Mouse (Mus musculus) lung, embryonic 16.5 days (tissue): Measurements from ENCODE around the gene Ulk3. TPM values are rescaled to one million over a fixed set of nuclear protein-coding genes. Genes with fewer than 3 reads are reported as not detected.

Source experiments
- ATAC-seq: fragments of 200-750 bp; cut with Nextera tagmentation; 2 replicates; pipeline ENCODE4 v1.8.0; 2017; ENCODE audit warnings: low read depth, mild to moderate bottlenecking, moderate library complexity
- H3K27ac ChIP-seq: fragments of 300-500 bp; sonication (generic); 2 replicates; pipeline ENCODE4 v1.5.1; 2014; ENCODE audit warnings: mild to moderate bottlenecking, control low read depth, low read length
- H3K27me3 ChIP-seq: fragments of 300-500 bp; sonication (generic); 2 replicates; pipeline ENCODE4 v1.6.1; 2014; ENCODE audit warnings: low read depth, low read length, mixed read lengths; ENCODE audit not compliant: control insufficient read depth, insufficient read depth
- H3K36me3 ChIP-seq: fragments of 300-500 bp; sonication (generic); 2 replicates; pipeline ENCODE4 v1.6.1; 2014; ENCODE audit warnings: low read length; ENCODE audit not compliant: control insufficient read depth, insufficient read depth
- H3K4me1 ChIP-seq: fragments of 300-500 bp; sonication (generic); replicated peaks from 2 replicates; pipeline ENCODE4 v1.6.1; 2014; ENCODE audit warnings: low read length, mixed read lengths; ENCODE audit not compliant: control insufficient read depth, insufficient read depth
- H3K4me2 ChIP-seq: fragments of 300-500 bp; sonication (generic); 2 replicates; pipeline ENCODE4 v1.6.1; 2014; ENCODE audit warnings: low read depth, low read length, control low read depth
- H3K4me3 ChIP-seq: fragments of 300-500 bp; sonication (generic); 2 replicates; pipeline ENCODE4 v1.5.1; 2014; ENCODE audit warnings: mild to moderate bottlenecking, low read length, control low read depth
- H3K9ac ChIP-seq: fragments of 300-500 bp; sonication (generic); 2 replicates; pipeline ENCODE4 v1.6.1; 2014; ENCODE audit warnings: low read length, control low read depth
- H3K9me3 ChIP-seq: fragments of 300-500 bp; sonication (generic); 2 replicates; pipeline ENCODE4 v1.6.1; 2016; ENCODE audit warnings: low read length; ENCODE audit not compliant: control insufficient read depth
- WGBS: fragments of 180-500 bp; shearing (Covaris S2); extraction: QIAGEN DNeasy Blood & Tissue Kit; methylation state at CpG from one replicate; pipeline ENCODE4 v1.1.7; 2014; 5-methylcytosine and 5-hydroxymethylcytosine counted together
- polyA plus RNA-seq: library from polyadenylated mRNA; unstranded; fragments of >200 nt; fragmentation: Nextera tagmentation; extraction: Ambion mirVana; gene quantifications from 2 replicates; pipeline ENCODE4 v1.2.1, GENCODE M21; 2015

The Ulk3 gene
- polyA plus RNA-seq, 1 experiment from 2014 or later, result 17.9 TPM

DNA sequence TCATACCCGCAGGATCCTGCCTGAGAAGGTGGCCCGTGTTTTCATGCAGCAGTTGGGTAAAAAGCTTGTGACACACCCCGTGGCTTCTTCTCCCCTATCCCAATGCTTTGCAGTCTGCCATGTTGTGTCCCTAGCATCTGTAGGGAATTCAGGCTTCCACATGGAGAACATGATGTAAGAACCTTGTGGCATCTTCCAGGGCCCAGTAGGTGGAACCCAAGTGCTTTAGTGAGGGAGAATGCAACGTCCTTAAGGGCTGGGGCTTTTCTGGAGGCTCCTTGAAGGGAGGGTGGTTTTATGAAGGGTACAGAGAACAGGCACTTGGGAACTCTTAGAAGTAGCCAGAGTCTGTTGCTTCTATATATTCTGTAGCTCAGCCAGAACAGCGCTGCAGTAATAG is 1.5 kb downstream of the Ulk3 start:
- no peak overlapping the region for H3K9ac ChIP-seq
- no peak for ATAC-seq
- no peaks in the 10 kb centered on the region for H3K27me3 ChIP-seq
- H3K4me3 ChIP-seq, result no peak overlapping the region
- H3K27ac ChIP-seq, result no peak overlapping the region
- H3K4me2 ChIP-seq, result no peak overlapping the region
- peaks cover 14% of the 10 kb centered on the region for H3K4me1 ChIP-seq
- no peaks in the 10 kb centered on the region for H3K9me3 ChIP-seq
- 42% methylated on average over 5 of the region's 5 CpGs for WGBS
- peaks cover 8% of the 10 kb centered on the region; the same call in 1 of the 2 replicates for H3K36me3 ChIP-seq

DNA sequence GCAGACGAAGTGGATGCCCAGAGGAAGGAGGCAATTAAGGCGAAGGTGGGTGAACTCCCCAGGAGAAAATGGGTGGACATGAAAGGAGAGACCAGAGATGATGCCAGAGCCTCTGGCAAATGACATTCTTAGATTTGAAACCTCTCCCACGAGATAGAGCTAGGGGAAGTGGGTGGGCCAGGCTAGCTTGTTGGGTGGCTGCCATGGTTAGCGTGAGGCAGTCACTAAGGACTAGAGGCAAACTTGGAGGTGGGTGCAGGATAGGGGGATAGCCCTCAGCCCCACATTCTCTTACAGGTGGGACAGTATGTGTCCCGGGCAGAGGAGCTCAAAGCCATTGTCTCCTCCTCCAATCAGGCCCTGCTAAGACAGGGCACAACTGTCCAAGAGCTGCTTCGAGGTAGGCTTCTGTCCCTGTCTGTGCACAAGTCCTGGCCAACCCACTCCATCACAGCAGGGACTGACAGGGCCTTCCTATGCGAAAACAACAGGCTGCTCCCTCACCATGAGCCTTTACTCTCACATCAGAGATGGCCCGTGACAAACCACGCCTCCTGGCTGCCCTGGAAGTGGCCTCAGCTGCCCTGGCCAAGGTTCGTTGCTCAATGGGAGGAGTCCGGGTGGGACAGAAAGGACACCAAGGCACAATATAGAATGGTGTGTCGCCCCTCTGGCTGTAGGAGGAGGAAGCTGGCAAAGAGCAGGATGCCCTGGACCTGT is 4.4 kb downstream of the Ulk3 start:
- H3K4me2 ChIP-seq, result no peak overlapping the region
- WGBS, result 59% methylated on average over 12 of the region's 12 CpGs
- no peak overlapping the region for H3K9ac ChIP-seq
- no peak overlapping the region for H3K4me3 ChIP-seq
- H3K36me3 ChIP-seq, result peaks cover 4% of the 10 kb centered on the region; the same call in 1 of the 2 replicates
- H3K27me3 ChIP-seq, result no peaks in the 10 kb centered on the region
- H3K9me3 ChIP-seq, result no peaks in the 10 kb centered on the region
- ATAC-seq, result no peak
- H3K4me1 ChIP-seq, result peaks cover 15% of the 10 kb centered on the region
- H3K27ac ChIP-seq, result no peak overlapping the region

DNA sequence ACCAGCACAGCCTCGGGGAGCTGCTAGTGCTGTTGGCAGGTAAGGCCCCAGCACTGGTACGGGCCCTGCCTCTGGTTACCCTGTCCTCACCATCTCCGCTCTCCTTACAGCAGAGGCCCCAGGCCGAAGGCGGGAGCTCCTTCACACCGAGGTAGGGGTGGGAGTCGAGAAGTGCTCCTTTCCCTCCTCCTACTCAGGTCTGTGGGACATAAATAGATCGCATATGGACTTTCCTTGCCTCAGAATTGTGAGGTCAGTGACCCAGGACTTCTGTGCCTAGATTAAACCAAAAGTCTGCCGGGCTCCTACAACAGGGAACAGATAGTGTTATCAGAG is 4.9 kb downstream of the Ulk3 start:
- Histone ChIP-seq H3K9me3 (no peaks in the 10 kb centered on the region), H3K27me3 (no peaks in the 10 kb centered on the region), H3K9ac (no peak overlapping the region), H3K4me3 (no peak overlapping the region), H3K4me2 (no peak overlapping the region), H3K4me1 (peaks cover 10% of the 10 kb centered on the region), H3K27ac (no peak overlapping the region), H3K36me3 (peaks cover 4% of the 10 kb centered on the region; the same call in 1 of the 2 replicates)
- no peak for ATAC-seq
- WGBS, result 77% methylated on average over 9 of the region's 9 CpGs

DNA sequence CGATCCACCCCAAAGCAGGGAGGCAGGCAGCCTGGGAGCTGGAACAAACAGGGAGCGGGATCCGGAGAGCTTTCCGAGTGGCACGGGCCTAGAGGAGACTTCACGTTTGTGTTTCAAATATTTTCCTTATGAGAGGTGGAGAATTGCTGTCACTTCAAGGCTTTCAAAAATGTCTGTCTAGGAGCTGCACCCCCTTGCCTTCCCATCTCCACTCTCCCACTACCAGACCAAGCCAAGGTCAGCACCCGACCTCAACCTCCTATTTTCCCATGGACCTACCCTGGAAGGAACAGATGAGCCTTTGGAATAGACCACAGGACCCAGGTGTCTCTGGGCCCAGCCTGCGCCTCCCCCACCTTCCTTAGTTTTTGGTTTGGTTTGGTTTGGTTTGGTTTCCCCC is 8.0 kb downstream of the Ulk3 start:
- no peaks in the 10 kb centered on the region for H3K9me3 ChIP-seq
- 75% methylated on average over 8 of the region's 8 CpGs for WGBS
- no peak overlapping the region for H3K27ac ChIP-seq
- H3K4me1 ChIP-seq, result peaks cover 14% of the 10 kb centered on the region
- no peak overlapping the region for H3K4me2 ChIP-seq
- no peak overlapping the region for H3K9ac ChIP-seq
- no peaks in the 10 kb centered on the region for H3K27me3 ChIP-seq
- no peak for ATAC-seq
- peaks cover 4% of the 10 kb centered on the region; the same call in 1 of the 2 replicates for H3K36me3 ChIP-seq
- no peak overlapping the region for H3K4me3 ChIP-seq

DNA sequence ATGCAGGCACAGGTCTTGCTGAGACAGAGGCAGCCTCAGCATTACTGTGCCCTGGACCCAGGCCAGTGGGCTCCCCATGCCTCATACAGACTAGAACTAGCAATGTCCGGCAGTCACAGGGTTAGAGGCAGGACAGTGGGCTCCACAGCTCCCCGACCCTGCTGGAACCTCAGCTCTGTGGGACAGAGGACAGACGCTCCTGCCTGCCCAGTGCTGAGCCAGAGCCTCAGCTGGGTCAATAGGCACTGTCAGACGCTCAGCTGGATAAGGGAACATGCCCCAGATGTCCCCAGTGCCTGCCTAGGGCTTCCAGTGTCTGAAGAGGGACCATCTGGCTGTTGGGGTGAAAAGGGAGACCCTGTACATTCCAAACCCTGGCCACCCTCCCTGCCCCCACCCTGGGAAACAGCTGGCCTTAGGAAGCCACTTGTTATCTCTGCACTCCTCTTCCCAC is 8.7 kb downstream of the Ulk3 start:
- Histone ChIP-seq H3K27me3 (no peaks in the 10 kb centered on the region), H3K4me2 (no peak overlapping the region), H3K4me1 (peaks cover 14% of the 10 kb centered on the region), H3K4me3 (no peak overlapping the region), H3K9me3 (no peaks in the 10 kb centered on the region), H3K36me3 (peaks cover 4% of the 10 kb centered on the region; the same call in 1 of the 2 replicates), H3K9ac (no peak overlapping the region), H3K27ac (no peak overlapping the region)
- WGBS, result 20% methylated on average over 4 of the region's 4 CpGs
- 0 out of 2 replicates have a peak, but pooled peaks have one; percentile 13 for ATAC-seq

DNA sequence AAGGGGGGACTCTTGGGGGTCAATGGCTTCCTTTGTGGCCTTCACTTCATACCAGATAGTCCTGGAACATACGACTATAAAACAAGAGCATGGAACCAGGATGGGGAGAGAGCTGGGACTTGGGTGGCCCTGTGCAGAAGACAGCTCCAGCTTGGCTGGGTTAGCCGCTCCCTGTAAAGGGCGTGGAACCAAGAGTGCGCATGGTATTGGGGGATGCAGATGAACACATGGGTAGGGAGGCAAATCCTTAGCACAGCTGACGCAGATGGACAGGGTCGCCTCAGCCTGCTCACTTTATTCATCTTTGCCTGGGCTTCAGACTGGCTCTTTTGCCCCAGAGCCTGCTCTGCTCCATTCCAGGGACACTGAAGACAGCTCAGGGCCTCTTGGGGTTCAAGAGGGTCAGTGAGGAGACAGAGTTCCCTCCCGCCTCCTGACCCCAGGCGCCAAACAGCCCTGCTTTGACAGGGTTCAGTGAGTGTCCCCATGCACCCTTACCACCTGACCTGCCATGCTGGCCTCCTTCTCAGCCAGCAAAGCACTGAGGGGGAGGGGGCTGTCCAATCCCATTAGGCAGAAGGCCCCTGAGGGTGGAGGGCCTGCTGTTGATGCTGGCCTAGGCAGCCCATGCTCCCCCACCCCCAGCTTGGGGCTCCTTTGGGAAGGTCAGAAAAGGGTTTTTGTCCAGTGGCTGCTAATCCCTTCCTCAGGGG is 9.8 kb downstream of the Ulk3 start:
- Histone ChIP-seq H3K4me1 (peaks cover 14% of the 10 kb centered on the region), H3K27ac (no peak overlapping the region), H3K9me3 (no peaks in the 10 kb centered on the region), H3K9ac (no peak overlapping the region), H3K4me3 (no peak overlapping the region), H3K27me3 (no peaks in the 10 kb centered on the region), H3K36me3 (0 out of 2 replicates have a peak, but pooled peaks cover 2% of the 10 kb centered on the region), H3K4me2 (no peak overlapping the region)
- WGBS, result 51% methylated on average over 8 of the region's 8 CpGs
- no peak for ATAC-seq

DNA sequence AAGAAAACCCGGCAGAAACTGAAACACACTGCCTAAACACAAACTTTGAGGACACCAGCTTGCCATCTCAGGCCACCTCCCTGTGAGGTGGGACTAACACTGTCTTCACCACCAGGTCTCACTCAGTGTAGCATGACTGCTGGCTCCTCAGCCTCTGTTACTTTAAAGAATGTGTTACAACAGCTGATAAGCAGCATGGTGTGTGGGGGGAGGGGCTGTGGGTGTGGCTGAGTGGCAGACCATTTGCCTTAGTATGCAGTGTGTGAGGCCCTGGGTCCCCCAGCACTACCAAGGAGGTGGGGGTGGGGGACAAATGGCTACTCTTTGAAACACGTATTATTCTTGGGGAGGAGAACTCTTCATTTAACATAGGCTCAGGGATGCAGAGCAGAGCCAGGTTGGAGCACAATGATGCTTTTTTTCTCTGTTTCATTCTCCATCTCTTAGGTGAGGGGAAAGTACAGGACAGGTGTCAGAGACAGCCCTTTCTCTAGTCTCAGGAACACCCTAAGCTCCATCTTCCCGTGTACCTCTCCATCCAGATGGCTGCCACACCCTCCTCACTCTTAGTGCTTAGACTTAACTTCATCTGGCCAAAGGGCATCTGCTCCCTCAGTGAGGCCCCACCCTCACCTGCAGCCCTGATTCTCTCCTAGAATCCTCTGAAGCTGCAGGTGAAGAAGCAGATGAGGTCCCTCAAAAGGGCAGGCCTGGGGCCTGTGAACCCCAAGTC is 11.5 kb downstream of the Ulk3 start:
- Histone ChIP-seq H3K4me3 (no peak overlapping the region), H3K4me1 (peaks cover 14% of the 10 kb centered on the region), H3K36me3 (no peaks in the 10 kb centered on the region), H3K9me3 (no peaks in the 10 kb centered on the region), H3K4me2 (no peak overlapping the region), H3K27me3 (peaks cover 4% of the 10 kb centered on the region), H3K9ac (no peak overlapping the region), H3K27ac (no peak overlapping the region)
- WGBS, result 3% methylated on average over 3 of the region's 3 CpGs
- 0 out of 2 replicates have a peak, but pooled peaks have one; percentile 20 for ATAC-seq

DNA sequence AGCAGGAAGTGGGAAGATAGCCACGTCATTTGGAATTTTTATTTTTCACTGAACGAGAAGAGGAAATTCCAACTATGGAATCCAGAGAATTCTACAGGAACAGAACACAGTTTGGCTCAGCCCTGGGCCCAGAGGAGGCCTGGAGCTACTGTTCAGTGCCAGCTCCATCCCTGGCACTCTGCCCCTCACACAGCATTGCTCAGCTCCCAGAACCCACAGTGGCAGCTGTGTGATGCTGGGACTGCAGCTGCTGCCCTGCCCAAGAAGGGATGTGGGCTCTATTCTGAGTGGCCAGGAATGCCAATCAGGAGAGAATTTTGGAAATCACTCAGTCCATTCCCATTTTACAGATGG is 12.1 kb downstream of the Ulk3 start:
- Histone ChIP-seq H3K9me3 (no peaks in the 10 kb centered on the region), H3K36me3 (no peaks in the 10 kb centered on the region), H3K9ac (no peak overlapping the region), H3K4me1 (peaks cover 14% of the 10 kb centered on the region), H3K4me3 (no peak overlapping the region), H3K4me2 (no peak overlapping the region), H3K27me3 (peaks cover 8% of the 10 kb centered on the region), H3K27ac (no peak overlapping the region)
- 15% methylated on average over 2 of the region's 2 CpGs for WGBS
- ATAC-seq, result no peak

DNA sequence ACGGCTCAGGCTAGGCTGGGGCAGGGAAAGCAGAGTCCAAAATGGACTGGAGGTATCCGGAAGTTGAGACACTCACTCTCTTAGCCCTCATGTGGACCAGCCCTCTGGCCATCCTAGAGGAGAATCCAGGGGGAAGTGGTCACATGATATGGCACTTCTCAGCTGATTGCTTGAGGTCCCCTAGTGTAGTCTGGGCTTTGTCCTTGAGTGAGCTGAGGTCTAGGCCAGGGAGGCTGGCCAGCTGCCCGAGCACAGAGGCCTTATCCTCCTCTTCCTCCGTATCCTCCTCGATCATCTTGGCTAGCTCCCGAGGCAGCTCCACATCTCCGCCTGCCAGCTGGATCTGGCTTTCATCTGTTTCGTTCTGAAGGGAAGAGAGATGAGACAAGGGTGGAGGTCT is 12.8 kb downstream of the Ulk3 start:
- Histone ChIP-seq H3K4me3 (no peak overlapping the region), H3K4me2 (no peak overlapping the region), H3K9me3 (no peaks in the 10 kb centered on the region), H3K4me1 (peaks cover 14% of the 10 kb centered on the region), H3K36me3 (no peaks in the 10 kb centered on the region), H3K9ac (no peak overlapping the region), H3K27me3 (peaks cover 10% of the 10 kb centered on the region), H3K27ac (no peak overlapping the region)
- ATAC-seq, result no peak
- WGBS, result 51% methylated on average over 8 of the region's 8 CpGs
